Mouse (Mus musculus): Measurements from ENCODE around the gene C87436.

The C87436 gene

GRCm38 (mm10) chr6:86438272-86439118, at the start of gene C87436:
Gene C87436, plus strand, starts transcription at chr6:86438374.
- peak; percentile 97 to 99 for DNase-seq

GRCm38 (mm10) chr6:86388461-86388860, 49.7 kb upstream of the C87436 start:
- DNase-seq: no peak

GRCm38 (mm10) chr6:86391326-86391725, 46.8 kb upstream of the C87436 start:
- no peak for DNase-seq

- DNase-seq: no peak
Measured at GRCm38 (mm10) chr6:86393187-86393586, 45.0 kb upstream of the C87436 start.

- no peak for DNase-seq
Measured at GRCm38 (mm10) chr6:86394078-86394720, 44.0 kb upstream of the C87436 start.

GRCm38 (mm10) chr6:86395021-86395420, 43.2 kb upstream of the C87436 start:
- DNase-seq: no peak

- DNase-seq: no peak
Measured at GRCm38 (mm10) chr6:86395969-86396368, 42.2 kb upstream of the C87436 start.

GRCm38 (mm10) chr6:86396581-86397256, 41.5 kb upstream of the C87436 start, which contains the start of gene Pcyox1:
Gene Pcyox1, minus strand, starts transcription at chr6:86397154.
- peak; percentile 93 to 94 for DNase-seq

- DNase-seq: no peak
Measured at GRCm38 (mm10) chr6:86397257-86397980, 40.8 kb upstream of the C87436 start.

- no peak for DNase-seq
Measured at GRCm38 (mm10) chr6:86398986-86399385, 39.2 kb upstream of the C87436 start.

- DNase-seq: no peak
Measured at GRCm38 (mm10) chr6:86399995-86400394, 38.2 kb upstream of the C87436 start.

GRCm38 (mm10) chr6:86400972-86401371, 37.2 kb upstream of the C87436 start:
- peak; percentile 50 to 72 for DNase-seq

GRCm38 (mm10) chr6:86402681-86403607, 35.2 kb upstream of the C87436 start:
- DNase-seq: no peak

GRCm38 (mm10) chr6:86403728-86404099, 34.5 kb upstream of the C87436 start:
- peak; percentile 93 for DNase-seq

GRCm38 (mm10) chr6:86404100-86404861, 33.9 kb upstream of the C87436 start, which contains the start of gene Tia1:
Gene Tia1, plus strand, starts transcription at chr6:86404219.
- DNase-seq: peak; percentile 98 to 99

GRCm38 (mm10) chr6:86404996-86405395, 33.2 kb upstream of the C87436 start:
- no peak for DNase-seq

GRCm38 (mm10) chr6:86406306-86406705, 31.9 kb upstream of the C87436 start:
- no peak for DNase-seq

GRCm38 (mm10) chr6:86418711-86419110, 19.5 kb upstream of the C87436 start:
- DNase-seq: no peak

- DNase-seq: no peak
Measured at GRCm38 (mm10) chr6:86419239-86419638, 18.9 kb upstream of the C87436 start.

- DNase-seq: no peak
Measured at GRCm38 (mm10) chr6:86420491-86420890, 17.7 kb upstream of the C87436 start.

- DNase-seq: no peak
Measured at GRCm38 (mm10) chr6:86426358-86426757, 11.8 kb upstream of the C87436 start, which contains the start of gene Gm44790. Gene Gm44790, plus strand, starts transcription at chr6:86426658.
